Mouse (Mus musculus): ENCODE measurements around the gene Arhgef25.
A peak's percentile ranks its signal among the peaks of the same experiment; 100 is the strongest.
"Not testable (repeated sequence)": the region's sequence is repeated elsewhere in the genome, so short reads cannot be mapped to it uniquely, and the experiment has no call there.

Gene Arhgef25

DNA sequence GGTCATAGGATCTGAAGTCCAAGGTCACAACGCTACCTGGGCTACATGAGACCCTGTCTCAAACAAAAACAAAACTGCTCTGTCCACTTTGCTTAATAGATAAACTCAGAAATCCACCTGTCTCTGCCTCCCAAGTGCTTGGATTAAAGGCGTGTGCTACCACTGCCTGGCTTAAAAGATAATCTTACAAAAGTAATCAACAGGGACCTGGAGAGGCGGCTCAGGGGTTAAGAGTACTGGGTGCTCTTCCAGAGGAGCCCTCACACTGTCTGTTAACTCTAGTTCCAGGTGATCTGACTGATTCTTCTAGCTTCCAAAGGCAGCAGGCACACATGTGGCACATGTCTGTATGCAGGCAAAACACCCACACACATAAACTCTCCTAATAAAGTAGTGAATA is 13.2 kb upstream of the Arhgef25 start:
- DNase-seq = no peak

DNA sequence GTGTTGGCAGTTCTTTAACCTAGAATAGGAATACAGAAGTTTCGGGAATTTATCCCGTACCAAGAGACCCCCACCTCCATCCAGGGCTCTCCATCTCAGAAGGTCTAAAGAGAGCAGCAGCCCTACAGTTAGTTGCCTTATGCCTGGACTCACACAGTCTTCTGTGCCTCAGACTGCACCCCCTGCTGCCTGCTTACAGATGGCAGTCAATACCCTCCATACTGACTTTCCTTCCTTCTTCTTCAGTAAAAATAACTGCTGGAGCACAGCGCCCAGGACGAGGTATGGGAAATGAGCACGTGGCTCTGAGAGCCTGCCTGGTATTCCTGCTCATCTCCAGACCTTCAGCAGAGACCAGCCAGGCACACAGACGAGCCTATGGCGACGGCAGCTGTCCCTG is 10.4 kb upstream of the Arhgef25 start:
- DNase-seq = no peak

DNA sequence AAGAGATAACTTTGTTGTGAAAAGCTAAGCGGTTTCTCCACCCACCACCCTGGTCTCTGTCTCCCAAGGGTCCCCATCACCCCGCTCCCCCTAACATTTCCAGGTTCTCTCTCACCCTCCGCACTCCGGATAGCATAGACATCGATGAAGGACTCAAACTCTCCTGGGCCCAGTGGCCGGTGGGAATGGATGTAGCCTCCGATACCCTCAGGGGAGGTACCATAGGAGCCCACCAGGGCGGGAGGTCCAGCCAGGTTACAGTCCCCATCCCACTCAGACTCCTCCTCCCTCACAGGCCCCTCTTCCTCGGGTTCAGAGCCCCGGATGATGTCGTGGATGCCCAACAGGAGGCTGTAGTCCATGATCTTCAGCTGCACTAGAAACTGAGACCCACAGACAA is 9.6 kb upstream of the Arhgef25 start:
- no peak for DNase-seq

DNA sequence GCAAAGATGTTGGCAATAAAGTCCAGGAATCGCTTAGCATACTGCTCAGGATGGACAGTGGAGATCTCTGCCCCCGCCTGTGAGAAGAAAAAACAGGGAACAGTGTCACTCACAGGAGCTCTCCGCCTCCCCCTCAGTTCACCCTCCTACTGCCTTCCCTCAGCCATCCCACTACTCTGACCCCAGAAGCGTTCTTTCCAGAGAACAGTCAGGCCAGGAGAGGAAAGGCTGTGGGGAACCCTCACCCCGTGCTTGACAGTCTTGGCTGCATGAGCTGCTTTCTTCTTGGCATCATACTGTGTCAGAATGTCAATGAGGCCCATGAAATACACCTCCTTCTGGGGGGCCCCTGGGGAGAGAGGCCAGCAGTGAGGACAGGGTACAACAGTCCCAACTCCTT is 9.2 kb upstream of the Arhgef25 start:
- no peak for DNase-seq

DNA sequence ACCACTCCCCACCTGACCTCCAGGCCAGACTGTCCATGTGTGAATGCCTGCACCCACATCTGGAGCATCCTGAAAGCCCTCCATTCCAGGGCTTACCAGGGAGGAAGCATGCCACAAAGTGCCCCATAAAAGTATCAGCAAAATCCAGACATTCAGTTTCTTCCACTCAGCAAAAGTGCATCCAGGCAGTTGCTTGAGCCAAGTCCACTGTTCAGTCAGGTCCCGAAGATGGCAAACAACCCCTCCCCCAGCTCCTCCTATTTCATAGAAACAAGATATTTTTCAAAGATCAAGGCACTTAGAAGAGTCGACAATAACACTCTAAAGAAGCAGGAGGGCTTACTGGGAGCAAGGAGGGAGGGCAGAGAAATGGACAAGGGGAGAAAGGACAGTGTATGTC is 8.6 kb upstream of the Arhgef25 start:
- no peak for DNase-seq

DNA sequence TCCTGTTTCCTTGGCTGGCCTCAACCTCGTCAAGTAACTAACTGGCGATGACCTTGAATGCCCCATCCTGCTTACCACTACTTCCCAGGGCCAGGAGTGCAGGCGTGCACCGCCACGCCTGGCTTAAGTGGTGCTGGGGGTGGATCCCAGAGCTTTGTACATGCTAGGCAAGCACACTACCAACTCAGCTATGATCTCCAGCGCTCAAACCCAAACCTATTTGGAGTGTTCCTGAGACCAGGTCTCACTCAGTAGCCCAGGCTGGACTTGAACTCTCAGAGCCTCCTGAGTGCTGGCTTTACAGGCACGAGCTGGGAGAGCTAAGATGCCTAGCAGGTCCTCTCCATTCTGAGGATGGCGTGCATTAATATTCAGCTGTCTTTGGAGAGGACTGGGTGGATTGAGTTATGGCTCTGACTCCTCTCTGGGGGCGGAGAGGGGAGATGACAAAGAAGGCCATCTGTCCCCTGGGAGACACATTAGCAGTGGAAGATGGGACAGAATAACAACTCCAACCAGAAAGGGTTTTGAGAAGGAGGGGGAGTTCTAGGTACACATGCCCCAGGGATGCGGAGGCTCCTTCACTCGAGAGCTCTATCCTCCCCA is 7.7 kb upstream of the Arhgef25 start:
- no peak for DNase-seq

DNA sequence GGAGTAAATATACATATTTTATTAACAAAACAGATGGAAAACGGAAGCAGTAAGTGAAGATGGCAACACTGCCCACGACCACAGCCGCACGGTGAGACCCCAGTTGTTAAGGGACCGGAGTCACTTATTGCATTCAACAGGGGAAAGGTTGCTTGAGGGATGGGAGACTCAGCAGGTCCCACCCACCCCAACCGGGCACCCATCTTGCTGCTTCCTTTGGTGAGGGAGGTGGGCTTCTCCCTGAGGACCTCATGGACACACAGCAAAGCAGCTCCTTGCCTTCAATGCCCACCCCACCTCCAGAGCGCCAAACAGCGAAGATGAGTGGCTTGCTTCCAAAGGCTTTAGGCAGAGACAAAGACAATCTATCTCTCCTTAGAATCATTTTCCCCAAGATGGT is 7.2 kb upstream of the Arhgef25 start:
- no peak for DNase-seq

DNA sequence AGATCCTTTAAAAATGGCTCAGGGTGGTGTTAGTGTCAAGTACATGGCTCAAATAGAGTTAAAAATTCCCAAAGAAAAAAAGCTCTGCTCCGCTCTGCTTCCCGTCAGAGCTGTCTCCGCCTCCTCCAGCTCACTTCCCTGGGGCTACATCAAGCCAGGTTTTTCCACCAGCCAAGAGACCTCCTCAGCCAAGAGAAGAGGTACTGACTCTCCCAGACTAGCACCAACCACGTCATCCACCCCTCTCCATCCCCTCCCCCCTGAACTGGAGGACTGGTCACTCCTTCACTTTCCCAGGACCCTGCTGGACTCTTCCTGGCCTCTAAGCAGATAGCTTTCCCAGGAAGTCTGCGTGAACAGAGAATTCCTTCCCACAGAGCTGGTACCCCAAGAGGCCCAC is 6.5 kb upstream of the Arhgef25 start:
- peak; percentile 78 for DNase-seq

DNA sequence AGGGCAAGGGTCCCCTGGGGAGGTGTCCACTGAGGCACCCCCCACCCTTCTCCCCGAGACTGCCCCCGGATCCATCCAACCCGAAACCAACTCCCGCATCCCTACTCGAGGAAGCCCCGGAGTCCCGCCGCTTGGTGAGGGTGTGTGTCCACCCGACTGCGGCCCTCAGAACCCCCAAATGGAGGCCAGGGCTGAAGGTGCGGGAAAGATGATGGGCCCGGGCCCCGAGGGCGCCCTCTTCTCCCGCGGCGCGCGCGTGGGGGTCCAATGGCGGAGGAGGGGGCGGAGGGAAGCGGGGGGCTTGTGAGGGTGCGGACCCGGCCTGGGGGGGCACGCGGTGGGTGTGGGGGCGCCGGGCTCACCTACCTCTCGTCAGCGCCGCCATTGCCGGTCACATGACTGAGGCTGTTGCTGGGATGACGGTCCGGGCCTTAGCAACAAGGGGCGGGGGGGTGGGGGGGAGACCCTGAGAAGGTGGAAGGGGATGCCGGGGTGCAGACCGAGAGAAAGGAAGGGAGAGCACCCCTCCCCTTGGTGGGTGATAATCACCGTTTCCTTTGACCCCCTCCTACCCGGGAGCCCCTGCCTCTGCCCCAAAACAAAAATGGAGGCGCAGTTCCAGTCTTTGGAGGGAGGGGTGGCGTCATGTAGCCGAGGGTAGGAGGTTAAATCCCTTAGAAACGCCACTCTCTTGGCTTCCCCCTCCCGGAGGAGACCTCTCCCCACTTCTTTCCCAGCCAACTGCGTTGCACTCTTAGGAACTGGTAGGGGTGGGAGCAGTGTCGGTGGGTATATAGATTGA is 5.6 kb upstream of the Arhgef25 start, which contains the start of gene Dtx3:
Gene Dtx3 (minus strand): TSS at position 401 of the 802 bp plus-strand sequence.
- peak; percentile 33 for DNase-seq

DNA sequence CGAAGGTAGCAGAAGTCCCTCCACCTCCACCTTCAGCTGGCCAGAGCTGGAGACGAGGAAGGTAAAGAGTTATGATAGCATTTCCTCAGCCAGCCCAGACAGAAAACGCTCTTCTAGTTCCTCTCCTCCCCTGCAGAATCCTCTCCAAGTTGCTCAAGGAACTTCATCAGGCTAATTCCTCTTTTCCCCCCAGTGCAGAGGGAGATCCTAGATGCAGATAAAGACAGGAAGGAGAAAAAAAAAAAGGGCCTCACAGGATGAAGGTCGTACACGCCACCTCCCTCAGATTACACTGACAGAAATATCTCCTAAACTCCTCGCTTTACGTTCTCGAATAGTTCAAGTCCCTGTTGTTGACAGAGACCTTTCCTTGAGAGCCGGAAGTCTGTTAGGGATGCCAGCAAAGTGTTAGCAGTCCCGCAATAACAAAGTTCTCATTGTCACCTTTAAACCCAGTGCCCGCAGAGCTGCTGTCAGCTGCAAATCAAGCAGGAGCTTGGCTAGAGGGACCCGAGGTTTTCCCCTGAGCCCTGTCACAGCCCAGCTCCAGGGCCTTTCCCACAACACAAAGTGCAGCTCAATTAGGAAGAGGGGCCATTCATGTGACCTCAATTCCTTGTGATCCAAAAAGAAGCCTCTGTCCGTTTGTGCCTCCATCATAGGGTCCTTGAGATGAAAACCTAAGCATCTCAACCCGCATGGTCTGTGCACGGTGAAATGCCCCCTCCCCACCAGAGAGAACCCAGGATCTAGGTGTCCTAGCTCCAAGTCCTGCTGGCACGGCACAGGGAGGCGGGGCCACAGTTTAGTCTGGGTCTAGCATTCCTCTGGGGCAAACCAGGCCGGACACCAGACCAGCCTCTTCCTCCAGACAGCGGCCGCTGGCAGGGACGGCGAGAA is 4.8 kb upstream of the Arhgef25 start:
- peak; percentile 79 for DNase-seq

DNA sequence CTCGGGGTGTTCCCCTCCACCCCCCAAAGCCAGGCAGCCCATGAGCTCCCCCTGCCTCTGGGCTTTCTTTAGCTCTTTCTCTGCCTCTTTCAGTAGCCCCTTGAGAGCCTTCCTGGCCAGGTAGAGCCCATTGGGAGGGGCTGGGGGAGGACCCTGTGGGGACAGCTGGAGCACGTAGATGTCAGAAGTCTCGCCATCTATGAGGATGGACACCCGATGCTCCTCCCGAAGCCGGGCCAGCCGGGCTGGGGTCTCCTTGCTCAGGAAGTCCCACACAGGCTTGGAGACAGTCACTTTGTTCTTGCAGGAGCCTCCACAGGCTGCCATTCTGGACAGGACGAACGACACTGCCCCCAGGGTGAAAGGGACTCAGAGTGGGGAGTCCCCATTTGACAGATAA is 3.1 kb upstream of the Arhgef25 start:
- DNase-seq = no peak

DNA sequence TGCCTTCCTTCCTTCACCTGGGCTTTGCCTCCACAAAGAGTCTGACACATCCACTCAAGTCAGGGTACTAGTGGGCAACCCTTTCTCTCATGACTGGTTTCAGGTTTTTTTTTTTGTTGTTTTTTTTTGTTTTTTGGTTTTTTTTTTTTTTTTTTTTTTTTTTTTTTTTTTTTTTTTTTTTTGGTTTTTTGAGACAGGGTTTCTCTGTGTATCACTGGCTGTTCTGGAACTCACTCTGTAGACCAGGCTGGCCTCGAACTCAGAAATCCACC is 2.1 kb upstream of the Arhgef25 start:
- DNase-seq = not testable (repeated sequence)

DNA sequence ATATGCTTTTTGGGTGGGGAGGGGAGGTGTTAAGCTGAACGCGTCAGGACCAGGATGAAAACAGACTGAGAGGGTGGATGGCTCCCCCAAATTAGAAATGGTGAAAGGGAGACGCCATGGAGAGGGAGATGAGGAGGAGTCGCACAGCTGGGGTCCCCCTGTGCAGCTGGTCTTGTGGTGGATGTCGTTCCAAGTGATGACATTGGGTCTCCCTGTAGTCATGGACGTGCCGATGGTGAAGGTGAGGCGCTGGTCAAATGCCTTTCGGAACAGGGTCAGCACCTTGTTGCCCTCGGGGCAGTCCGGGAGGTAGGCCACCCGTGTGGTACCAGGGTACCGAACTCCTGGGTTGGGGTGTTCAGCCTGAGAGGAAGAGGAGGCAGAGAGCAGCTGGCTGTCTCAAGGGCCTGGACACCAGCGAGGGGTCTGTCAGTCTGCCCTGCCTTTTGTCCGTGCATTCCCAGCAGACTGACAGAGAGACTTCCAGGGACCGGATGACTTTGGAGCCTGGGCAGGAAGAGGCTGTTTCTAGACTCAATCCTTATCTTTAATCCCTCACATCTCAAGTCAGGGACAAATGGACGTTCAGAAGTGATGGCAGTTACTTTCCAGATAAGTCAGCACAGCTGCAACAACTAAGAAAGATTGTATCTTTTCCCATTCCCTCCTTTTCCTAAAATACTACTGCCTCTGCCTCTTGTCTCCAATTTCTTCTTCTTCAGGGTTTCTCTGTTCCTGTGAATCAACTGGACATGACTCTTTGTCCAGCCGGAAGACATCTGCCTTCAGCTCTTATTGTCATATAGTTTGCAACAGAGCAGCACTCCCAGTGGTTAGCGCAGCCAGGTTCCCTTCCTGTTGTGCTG is 1.5 kb upstream of the Arhgef25 start:
- DNase-seq = no peak

DNA sequence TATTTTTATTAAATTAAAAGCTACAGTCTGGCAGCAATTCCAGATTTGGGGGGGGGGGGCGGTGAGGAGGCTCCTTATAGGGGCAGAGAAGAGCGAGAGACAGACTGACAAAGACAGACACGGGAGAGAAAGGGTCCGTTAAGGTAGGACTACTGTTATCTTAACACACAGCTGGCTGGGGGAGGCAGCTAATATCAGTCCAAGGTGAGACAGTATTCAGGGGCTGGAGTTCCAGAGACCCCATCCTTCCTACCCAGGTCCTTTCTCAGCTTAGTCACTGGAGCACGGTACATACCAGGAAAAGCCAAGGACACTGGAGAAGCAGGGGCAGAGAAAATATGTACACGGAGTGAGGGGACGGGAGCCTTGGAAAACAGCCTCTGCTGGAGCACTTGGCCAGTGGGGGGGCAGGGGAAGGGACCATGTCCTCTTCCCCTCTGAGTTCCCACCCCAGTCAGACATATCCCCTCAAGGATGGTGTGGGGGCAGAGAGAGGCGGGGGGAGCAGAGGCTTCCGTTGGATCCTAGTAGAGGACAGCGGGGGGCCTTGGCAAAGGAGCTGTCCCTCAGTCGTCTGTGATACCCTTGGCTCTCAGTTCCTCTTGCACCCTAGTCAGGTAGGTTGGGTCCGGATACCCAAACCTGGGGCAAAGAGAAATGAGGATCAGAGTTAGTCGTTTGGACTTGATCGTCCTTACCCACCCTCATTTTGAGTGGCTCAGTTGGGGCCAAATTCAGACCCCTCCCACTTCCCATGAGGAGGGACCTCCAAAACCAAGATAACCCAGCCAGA is 711 bp upstream of the Arhgef25 start:
- no peak for DNase-seq

DNA sequence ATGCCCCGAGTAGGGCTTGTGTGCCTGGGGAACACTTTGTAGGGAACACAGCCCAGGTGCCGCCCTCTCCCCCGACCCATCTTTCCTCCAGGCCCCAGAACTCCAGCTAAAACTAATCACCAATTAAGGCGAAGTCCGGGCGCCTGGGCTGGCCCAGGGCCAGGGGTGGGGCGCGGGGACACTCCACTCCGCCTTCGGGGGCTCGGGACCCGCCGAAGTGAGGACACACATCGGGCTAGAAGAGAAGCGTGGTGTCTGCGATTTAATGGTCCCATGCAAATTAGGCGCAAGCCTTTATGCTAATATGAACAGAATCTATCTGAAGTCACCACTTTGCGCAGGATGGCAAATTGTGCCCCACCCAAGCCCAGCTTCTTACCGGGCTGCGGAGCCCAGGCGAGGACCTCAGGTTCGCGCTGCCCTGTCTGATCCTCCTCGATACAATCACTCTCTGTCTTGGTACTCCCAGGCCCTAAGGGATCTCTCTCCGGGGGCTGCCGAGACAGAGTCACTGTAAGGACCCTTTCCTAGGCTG is 700 bp downstream of the Arhgef25 start:
- DNase-seq = no peak

DNA sequence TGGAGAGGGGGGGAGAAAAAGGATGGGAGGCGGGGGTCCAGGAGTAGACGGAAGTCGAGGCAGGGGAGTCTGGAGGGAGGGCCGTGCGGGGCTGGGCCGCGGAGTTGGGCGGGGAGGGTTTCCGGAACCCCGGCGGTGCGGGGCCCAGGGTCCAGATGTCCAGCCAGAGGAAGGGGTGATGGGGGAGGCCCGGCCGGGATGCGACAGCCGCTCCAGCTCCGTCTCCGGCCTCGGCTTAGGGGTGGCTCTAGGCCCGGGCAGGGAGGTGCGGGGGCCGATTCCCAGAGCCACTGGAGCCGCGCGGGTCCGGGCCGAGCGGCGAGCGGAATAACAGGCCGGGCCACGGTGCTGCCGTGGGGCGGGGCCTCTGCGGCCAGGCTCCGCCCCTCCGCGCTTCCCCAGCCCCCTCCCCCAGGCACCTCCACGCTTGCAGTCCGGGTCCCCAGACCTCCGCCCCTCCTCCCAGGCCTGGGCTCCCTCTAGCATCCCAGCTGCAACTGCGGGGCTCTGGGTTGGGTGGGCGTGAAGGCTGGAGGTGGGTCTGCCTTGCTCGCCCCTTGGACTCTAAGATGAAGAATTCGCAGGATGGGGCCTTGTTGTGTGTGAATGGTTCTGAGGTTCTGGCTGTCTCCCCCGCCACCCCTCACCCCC is 1.3 kb downstream of the Arhgef25 start:
- no peak for DNase-seq

DNA sequence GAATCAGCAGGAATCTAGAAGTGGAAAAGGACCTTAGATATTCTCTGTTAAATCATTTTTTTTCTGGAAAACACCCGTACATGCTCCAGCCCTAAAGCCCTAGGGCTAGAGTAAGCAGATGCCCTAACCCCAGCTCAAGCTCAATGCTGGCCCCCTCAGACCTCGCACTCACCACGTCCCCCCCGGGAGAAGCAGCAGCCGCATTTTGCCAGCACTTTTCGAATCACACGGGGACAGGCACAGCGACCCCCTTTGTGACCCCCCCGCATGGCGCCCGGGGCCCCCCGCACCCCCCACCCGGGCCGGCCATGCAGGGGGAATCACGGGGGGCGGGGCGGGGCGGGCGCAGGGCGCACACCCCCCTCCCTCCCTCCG is 1.8 kb downstream of the Arhgef25 start:
- DNase-seq = no peak

DNA sequence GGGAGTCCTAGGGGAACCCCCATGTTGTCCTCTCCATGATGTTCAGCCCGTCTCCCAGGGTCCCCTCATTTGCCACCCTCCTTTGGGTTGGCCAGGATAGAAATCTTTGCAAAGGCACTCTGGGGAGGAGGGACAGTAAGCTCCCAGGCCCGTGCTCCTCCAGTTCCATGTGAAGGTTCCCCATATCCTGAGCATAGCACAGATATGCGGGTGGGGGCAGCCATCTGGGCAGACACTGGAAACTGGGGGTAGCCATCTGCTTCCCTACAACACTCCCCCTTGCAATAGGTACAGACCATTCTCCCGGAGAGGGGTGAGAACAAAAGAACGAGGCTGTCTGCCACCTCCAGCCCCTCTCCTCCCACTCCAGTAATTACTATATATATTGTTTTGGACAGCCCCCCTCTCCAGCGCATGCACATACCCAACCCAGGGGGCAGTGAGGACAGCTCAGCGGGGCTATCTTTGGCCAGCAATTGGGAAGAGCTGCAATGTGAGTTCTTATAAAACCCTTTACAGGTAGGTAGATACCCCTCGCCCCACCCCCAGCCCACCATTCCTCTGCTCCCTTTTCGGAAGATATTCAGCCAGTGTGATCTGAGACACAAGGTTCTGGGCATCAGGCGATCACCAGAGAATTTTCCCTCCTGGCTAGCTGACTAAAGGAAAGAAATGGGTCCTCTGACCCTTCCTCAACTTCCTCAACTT is 2.4 kb downstream of the Arhgef25 start:
- DNase-seq = no peak

DNA sequence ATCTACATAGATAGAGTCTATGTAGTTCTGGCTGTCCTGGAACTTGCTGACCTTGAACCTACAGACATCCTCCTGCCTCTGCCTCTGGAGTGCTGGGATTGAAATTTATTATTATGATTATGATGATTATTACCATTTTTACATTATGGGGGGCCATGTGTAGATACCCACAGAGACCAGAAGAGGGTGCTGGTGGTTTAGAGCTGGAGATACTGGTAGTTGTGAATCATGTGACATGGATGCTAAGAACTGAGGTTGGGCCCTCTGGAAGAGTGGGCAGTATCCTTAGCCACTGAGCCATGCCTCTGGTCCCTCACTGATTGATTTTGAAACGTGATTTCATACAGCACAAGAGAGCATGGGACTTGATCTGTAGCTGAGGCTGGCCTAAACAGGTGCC is 3.4 kb downstream of the Arhgef25 start:
- DNase-seq = no peak

DNA sequence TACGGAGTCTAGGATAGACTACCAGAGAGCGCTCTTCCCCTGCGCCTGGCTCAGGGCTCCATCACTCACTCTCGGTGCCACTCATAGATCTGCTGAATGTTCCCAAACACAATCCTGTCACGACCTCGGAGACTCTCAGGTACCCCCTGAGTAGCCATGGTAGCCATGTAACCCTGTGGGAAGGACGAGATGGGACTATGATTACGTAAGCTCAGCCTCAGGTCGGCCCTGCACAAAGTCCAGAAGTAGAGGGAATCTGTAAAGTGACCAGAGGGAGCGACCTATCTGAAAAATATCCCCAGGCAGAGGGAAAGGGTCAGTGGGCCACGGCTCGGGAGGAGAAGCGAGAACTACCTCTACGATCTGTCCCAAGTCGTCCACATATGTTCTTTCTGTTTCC is 4.4 kb downstream of the Arhgef25 start:
- DNase-seq = no peak

DNA sequence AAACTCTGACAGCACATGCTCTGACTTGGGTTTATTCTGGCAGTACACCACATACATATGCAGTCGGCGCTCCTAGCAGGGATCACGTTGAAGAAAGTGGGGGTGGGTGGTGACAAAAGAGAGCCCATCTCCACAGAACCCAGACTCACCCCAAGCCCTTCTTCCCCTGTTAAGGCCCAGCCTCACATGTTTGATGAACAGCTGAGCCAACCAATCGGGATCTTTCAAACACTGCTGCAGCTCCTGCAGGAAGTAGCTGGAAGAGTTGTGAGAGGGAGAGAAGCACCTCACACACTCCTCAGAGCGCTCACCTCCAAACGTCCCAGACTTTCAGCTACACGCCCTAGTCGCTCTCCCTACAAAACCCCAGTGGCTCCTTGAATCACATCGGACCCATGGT is 4.8 kb downstream of the Arhgef25 start:
- DNase-seq = no peak
